Mouse (Mus musculus) gastrocnemius, postnatal 25 days (tissue): ENCODE results near the gene Rab40b. TPM values are rescaled to one million over a fixed set of nuclear protein-coding genes. Genes with fewer than 3 reads are reported as not detected.
"Not testable (repeated sequence)": the region's sequence is repeated elsewhere in the genome, so short reads cannot be mapped to it uniquely, and the experiment has no call there.

ENCODE experiments used
- DNase-seq: peaks from one replicate; pipeline ENCODE4 v3.0.0; 2022
- total RNA-seq, 2 experiments: library from RNA; stranded (reverse); gene quantifications; 1 replicate in 1 of 2; 2 replicates in 1 of 2; pipeline ENCODE4 v1.2.3; 2021

Rab40b gene
- total RNA-seq, 2 experiments from 2014 or later: 10.4 to 11.6 TPM

GRCm38 (mm10) chr11:121369622-121370021 lies 18.4 kb downstream of the Rab40b start:
- DNase-seq: no peak

GRCm38 (mm10) chr11:121368731-121369130 lies 19.3 kb downstream of the Rab40b start:
- DNase-seq: no peak

GRCm38 (mm10) chr11:121367170-121367707 lies 20.8 kb downstream of the Rab40b start:
- no peak for DNase-seq

GRCm38 (mm10) chr11:121362212-121362611 lies 25.8 kb downstream of the Rab40b start:
- DNase-seq: peak; percentile 19

DNA sequence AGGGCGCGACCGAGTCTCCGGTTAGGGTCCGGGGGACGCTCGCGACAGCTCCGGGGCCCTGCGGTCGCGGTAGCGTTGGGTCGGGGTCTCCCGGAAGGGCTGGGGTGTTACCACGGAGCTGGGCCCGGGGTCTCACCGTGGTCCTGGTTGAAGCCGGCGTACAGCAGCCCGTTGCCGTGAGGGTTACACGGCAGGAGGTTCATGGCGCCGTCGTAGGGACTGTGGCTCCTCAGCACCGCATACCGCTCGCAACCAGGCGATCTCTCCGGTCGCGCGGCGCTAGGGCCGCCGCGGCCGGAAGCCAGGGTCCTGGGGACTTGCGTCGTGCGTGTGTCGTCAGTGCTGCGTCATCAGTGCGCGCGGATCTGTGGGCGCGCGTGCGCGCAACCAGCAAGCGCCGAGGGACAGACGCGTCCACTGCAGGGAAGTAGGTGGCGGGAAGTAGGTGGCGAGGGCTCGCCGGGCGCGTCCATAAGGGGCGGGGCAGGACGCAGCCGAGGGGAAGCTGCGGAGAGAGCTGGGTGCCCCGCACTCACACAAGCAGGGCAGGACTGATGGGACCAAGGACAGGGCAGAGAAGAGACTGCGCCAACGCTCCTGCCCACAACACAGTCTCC lies 33.9 kb downstream of the Rab40b start, which contains the start of gene Wdr45b:
Wdr45b (minus strand) TSS at position 355 of the 617 bp plus-strand sequence.
- DNase-seq: peak; percentile 96

DNA sequence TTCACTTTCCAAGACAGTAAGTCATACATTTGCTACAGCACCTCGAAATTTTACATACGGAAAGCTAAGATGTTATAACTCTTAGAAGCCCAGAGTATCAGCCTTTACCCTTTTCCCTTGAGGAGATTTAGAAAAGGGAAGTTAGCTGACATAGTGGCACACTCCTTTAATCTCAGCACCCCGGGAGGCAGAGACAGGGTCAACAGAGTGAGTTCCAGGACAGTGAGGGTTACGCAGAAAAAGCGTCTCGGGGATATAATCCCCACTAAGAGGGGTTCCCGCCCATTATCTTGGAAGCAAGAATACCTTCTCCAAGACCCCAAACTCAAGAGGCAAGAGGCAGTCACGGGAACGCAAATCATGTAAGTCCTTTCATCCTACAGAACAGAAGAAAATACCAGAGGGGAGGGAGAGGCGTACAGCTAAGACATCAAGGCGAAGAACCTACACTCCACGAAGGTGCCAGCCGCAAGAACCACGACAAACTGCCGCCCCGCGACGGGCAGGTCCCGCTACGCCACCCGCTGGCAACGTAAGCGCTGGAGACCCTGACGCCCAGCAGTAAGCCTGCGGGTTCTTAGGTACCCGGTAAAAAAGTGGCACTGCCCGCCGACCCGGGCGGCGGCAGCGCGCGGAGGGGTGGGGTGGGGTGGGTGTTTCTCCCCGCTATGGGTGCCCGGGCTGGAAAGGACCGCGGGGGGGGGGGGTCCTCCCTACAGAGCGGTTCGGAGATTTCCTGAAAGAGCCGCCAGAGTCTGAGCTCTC lies 34.5 kb downstream of the Rab40b start:
- peak; percentile 13 for DNase-seq

- DNase-seq: not testable (repeated sequence)
Observed at GRCm38 (mm10) chr11:121348727-121349126, 39.3 kb downstream of the Rab40b start.

DNA sequence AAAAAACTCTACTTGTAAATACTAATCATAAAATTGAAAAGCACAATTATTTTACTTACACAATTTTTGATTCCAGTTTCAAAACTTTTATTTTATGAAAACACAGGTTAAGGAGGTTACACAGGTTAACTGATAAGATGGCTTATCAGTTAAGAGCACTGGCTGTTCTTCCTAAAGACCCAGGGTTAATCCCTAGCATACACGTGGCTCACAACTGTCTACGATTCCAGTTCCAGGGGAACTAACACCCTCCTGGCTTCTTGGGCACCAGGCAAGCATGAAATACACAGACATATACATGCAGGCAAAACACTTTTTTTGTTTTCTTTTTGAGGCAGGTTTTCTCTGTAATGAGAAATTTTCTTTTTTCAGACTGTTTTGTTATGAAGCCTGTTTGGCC lies 39.9 kb downstream of the Rab40b start:
- DNase-seq: no peak

- DNase-seq: peak; percentile 49
Observed at GRCm38 (mm10) chr11:121347036-121347435, 41.0 kb downstream of the Rab40b start.

DNA sequence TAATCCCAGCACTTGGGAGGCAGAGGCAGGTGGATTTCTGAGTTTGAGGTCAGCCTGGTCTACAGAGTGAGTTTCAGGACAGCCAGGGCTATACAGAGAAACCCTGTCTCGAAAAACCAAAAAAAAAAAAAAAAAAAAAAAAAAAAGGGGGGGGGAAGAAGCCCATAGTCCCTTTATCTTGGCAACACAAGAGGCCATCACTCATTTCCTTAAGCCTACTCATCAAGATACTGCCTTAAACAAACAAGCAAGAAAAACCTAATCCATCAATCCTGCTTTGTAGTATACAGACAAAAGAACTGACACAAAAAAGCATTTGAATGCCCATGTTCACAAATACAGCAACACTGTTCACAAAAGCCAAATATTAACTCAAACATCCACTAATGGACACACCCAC lies 45.6 kb downstream of the Rab40b start:
- DNase-seq: not testable (repeated sequence)

DNA sequence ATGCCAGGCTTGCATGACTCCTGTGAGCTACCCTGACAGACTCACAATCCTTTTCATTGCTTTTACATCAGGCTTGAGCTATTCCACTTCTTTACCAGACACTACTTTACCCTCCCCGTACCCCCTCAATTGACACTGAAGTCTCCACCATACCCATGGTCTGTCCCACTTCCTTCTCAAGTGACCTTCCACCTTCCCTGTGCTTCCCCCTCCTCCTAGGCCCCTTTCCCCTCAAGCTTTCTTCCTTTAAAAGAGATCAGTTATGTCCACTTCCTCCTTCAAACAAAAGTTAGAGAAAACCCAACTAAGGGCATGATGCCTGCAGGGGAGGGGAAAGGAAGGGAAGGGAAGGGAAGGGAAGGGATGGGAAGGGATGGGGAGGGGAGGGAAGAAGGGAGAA lies 47.8 kb downstream of the Rab40b start:
- no peak for DNase-seq

- DNase-seq: no peak
Observed at GRCm38 (mm10) chr11:121339647-121340046, 48.4 kb downstream of the Rab40b start.

GRCm38 (mm10) chr11:121331641-121332040 lies 56.4 kb downstream of the Rab40b start:
- no peak for DNase-seq

GRCm38 (mm10) chr11:121328619-121329018 lies 59.4 kb downstream of the Rab40b start:
- no peak for DNase-seq

GRCm38 (mm10) chr11:121328206-121328605 lies 59.8 kb downstream of the Rab40b start:
- no peak for DNase-seq

GRCm38 (mm10) chr11:121326681-121327080 lies 61.4 kb downstream of the Rab40b start:
- no peak for DNase-seq

DNA sequence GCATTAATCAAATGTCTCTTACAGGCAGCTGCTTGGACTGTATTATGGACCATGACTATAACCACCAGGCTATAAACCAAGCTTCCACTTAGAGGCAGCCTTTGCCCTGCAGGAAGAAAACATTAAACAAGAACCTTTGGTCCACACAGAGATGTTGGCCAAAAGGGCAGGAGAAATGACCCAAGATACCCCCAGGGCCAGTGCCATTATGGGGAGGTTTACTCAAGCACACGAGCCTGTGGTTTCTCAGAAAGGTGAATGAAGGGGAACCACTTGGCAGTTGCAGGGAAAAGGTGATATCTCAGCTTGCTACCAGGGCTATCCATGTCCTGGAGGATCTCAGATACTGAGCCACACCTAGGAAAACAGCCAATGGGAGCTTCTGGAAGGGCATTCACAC lies 62.0 kb downstream of the Rab40b start:
- DNase-seq: no peak

- not testable (repeated sequence) for DNase-seq
Observed at GRCm38 (mm10) chr11:121307712-121308111, 80.3 kb downstream of the Rab40b start.

DNA sequence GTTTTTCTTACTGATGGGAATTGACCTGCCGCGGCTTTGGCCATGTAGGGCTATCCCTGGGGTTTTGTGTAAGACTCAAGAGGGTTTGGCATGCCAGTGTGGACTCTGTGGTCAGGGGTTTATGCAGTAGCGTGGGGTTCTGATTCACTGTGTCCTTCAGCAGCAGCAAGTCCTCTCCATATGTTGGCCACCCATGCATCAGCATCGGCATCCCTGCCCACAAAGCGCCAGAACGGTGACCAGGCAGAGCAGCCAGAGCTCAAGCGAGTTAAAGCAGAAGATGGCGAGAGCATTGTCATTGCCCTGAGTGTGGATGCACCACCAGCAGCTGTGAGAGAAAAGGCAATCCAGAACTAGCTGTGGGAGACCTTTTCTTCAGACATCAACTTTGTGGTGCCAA lies 81.4 kb downstream of the Rab40b start:
- no peak for DNase-seq
